Mouse (Mus musculus): Measurements from ENCODE around the gene Krtap5-2. TPM values are rescaled to one million over a fixed set of nuclear protein-coding genes. Genes with fewer than 3 reads are reported as not detected.
"Not testable (repeated sequence)": the region's sequence is repeated elsewhere in the genome, so short reads cannot be mapped to it uniquely, and the experiment has no call there.

The Krtap5-2 gene
- not detected for polyA plus RNA-seq (2017; shearing (Covaris generic))

GRCm38 (mm10) chr7:142175905-142176304 is at the start of gene Krtap5-2:
Gene Krtap5-2 (minus strand): TSS chr7:142176005.
- ATAC-seq, result not testable (repeated sequence)

GRCm38 (mm10) chr7:142224518-142224917 is 48.7 kb upstream of the Krtap5-2 start:
- ATAC-seq, result no peak

- not testable (repeated sequence) for ATAC-seq
These were observed 36.3 kb upstream of the Krtap5-2 start for GRCm38 (mm10) chr7:142212136-142212535.

- no peak for ATAC-seq
These were observed 35.8 kb upstream of the Krtap5-2 start, which contains the start of gene Gm7579 for GRCm38 (mm10) chr7:142211559-142211958. Gene Gm7579 (plus strand): TSS chr7:142211859.

GRCm38 (mm10) chr7:142206891-142207290 is 31.1 kb upstream of the Krtap5-2 start:
- ATAC-seq, result not testable (repeated sequence)

GRCm38 (mm10) chr7:142205488-142205887 is 29.7 kb upstream of the Krtap5-2 start:
- ATAC-seq, result no peak

- ATAC-seq, result no peak
These were observed 25.3 kb upstream of the Krtap5-2 start, which contains the start of gene Krtap5-3 for GRCm38 (mm10) chr7:142201064-142201463. Gene Krtap5-3 (plus strand): TSS chr7:142201364.

GRCm38 (mm10) chr7:142198748-142199147 is 22.9 kb upstream of the Krtap5-2 start:
- no peak for ATAC-seq

GRCm38 (mm10) chr7:142190289-142190688 is 14.5 kb upstream of the Krtap5-2 start, which contains the start of gene Gm10153:
Gene Gm10153 (minus strand): TSS chr7:142190389.
- ATAC-seq, result no peak

- no peak for ATAC-seq
These were observed 12.4 kb upstream of the Krtap5-2 start for GRCm38 (mm10) chr7:142188156-142188555.

- no peak for ATAC-seq
These were observed 5.2 kb upstream of the Krtap5-2 start for GRCm38 (mm10) chr7:142181021-142181420.

- no peak for ATAC-seq
These were observed 2.9 kb upstream of the Krtap5-2 start for GRCm38 (mm10) chr7:142178685-142179084.

GRCm38 (mm10) chr7:142169836-142170235 is 6.0 kb downstream of the Krtap5-2 start:
- ATAC-seq, result no peak

GRCm38 (mm10) chr7:142165639-142166038 is 10.2 kb downstream of the Krtap5-2 start, which contains the start of gene Gm4553:
Gene Gm4553 (minus strand): TSS chr7:142165739.
- not testable (repeated sequence) for ATAC-seq

GRCm38 (mm10) chr7:142159366-142159765 is 16.4 kb downstream of the Krtap5-2 start:
- no peak for ATAC-seq

- ATAC-seq, result not testable (repeated sequence)
These were observed 18.8 kb downstream of the Krtap5-2 start, which contains the start of gene Gm29735 for GRCm38 (mm10) chr7:142157013-142157412. Gene Gm29735 (minus strand): TSS chr7:142157113.

- ATAC-seq, result no peak
These were observed 20.5 kb downstream of the Krtap5-2 start for GRCm38 (mm10) chr7:142155308-142155707.

GRCm38 (mm10) chr7:142152191-142152590 is 23.6 kb downstream of the Krtap5-2 start:
- no peak for ATAC-seq

- ATAC-seq, result no peak
These were observed 27.2 kb downstream of the Krtap5-2 start for GRCm38 (mm10) chr7:142148633-142149032.

- ATAC-seq, result no peak
These were observed 29.8 kb downstream of the Krtap5-2 start for GRCm38 (mm10) chr7:142146033-142146432.

- no peak for ATAC-seq
These were observed 30.3 kb downstream of the Krtap5-2 start for GRCm38 (mm10) chr7:142145413-142145940.

- no peak for ATAC-seq
These were observed 31.3 kb downstream of the Krtap5-2 start, which contains the start of gene Gm45337 for GRCm38 (mm10) chr7:142144507-142144906. Gene Gm45337 (minus strand): TSS chr7:142144607.

- not testable (repeated sequence) for ATAC-seq
These were observed 32.2 kb downstream of the Krtap5-2 start for GRCm38 (mm10) chr7:142143506-142144010.

GRCm38 (mm10) chr7:142140696-142141095 is 35.1 kb downstream of the Krtap5-2 start:
- ATAC-seq, result no peak

Measured in inflammation-experienced regulatory T-cells, adult 6 months (primary cell).